Mouse (Mus musculus): ENCODE data around the gene Zfp94. TPM values are rescaled to one million over a fixed set of nuclear protein-coding genes. Genes with fewer than 3 reads are reported as not detected.
"Not testable (repeated sequence)": the region's sequence is repeated elsewhere in the genome, so short reads cannot be mapped to it uniquely, and the experiment has no call there.

Zfp94 gene
- polyA plus RNA-seq, 1 experiment from 2014 or later: 3.2 TPM

GRCm38 (mm10) chr7:24286090-24286489, 30.4 kb downstream of the Zfp94 start:
- Histone ChIP-seq H3K9ac (ENCODE audit: low read depth, low read length) (no peak overlapping the region), H3K4me2 (replicated peaks; ENCODE audit: low read depth) (no peak overlapping the region), H3K4me1 (replicated peaks; ENCODE audit: control insufficient read depth, insufficient read depth, low read length) (no peaks in the 10 kb centered on the region), H3K4me3 (ENCODE audit: low read depth, low read length) (no peak overlapping the region), H3K27me3 (replicated peaks; ENCODE audit: control insufficient read depth, insufficient read depth, low read length) (no peaks in the 10 kb centered on the region), H3K36me3 (ENCODE audit: control insufficient read depth, insufficient read depth) (peaks cover 2% of the 10 kb centered on the region), H3K27ac (ENCODE audit: low read depth, low read length) (no peak overlapping the region), H3K9me3 (ENCODE audit: control insufficient read depth) (no peaks in the 10 kb centered on the region)
- WGBS: 53% methylated on average over 4 of the region's 4 CpGs
- no peak for ATAC-seq
- peak; percentile 48 for TF ChIP-seq CTCF (IDR thresholded peaks at IDR 0.05; ENCODE audit: low read depth)

DNA sequence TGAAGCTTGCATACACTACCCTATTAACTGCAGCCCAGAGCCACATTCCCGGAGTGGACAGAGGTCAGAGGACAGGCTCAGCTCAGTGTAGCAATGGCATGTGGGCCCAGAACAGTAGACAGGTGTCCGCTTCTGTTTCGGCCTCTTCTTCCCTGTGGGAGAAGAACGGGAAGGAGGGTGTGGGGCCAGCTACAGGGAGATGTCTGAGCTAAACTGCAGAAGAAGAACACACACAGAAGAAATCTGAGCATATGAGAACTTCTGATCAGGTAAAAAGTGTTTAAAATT, 35.7 kb downstream of the Zfp94 start:
- Histone ChIP-seq H3K9ac (ENCODE audit: low read depth, low read length) (no peak overlapping the region), H3K9me3 (ENCODE audit: control insufficient read depth) (no peaks in the 10 kb centered on the region), H3K27me3 (replicated peaks; ENCODE audit: control insufficient read depth, insufficient read depth, low read length) (no peaks in the 10 kb centered on the region), H3K4me2 (replicated peaks; ENCODE audit: low read depth) (no peak overlapping the region), H3K4me1 (replicated peaks; ENCODE audit: control insufficient read depth, insufficient read depth, low read length) (no peaks in the 10 kb centered on the region), H3K27ac (ENCODE audit: low read depth, low read length) (no peak overlapping the region), H3K36me3 (ENCODE audit: control insufficient read depth, insufficient read depth) (peaks cover 3% of the 10 kb centered on the region; the same call in 1 of the 2 replicates), H3K4me3 (ENCODE audit: low read depth, low read length) (no peak overlapping the region)
- ATAC-seq: no peak
- TF ChIP-seq CTCF (IDR thresholded peaks at IDR 0.05; ENCODE audit: low read depth): no peak
- WGBS: 53% methylated on average over 4 of the region's 4 CpGs

DNA sequence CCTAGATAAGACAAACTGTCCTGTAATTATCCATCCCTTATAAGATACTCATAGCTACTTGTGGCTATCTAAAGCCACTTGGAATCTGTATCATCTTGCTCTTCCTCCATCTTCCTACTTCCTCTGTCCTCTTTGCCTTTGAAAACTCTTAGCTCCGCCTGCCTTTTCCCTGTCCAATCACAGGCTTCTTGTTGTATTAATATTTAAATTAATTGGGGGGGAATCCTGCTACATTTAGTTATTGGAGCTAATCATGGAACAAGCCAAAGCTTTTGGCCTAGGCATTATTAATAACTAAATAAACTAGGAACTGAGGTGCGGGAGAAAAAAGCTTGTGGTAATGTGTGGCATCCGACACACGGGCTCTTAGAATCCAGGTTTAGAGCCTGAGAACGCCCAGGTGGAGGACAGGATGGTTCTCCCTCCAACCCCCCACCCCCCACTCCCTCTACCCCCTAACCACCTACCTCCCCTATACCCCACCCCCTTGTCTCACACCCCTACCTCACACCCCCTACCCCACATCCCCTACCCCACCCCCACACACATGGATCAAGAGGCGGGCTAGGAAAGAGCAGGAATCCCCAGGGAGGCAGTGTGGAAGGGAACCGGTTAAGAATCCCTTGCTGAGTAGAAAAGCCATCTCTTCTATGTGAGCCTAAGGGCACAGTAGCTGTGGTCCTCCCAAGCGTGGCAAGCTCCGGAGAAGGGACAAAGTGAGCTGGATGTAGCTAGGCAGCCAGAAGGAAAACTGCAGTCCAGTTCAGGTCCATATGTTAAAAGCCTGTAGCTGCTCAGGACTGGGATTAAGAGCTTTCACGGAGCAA, 36.2 kb downstream of the Zfp94 start:
- no peak for ATAC-seq
- H3K9ac ChIP-seq (ENCODE audit: low read depth, low read length): no peak overlapping the region
- H3K4me1 ChIP-seq (replicated peaks; ENCODE audit: control insufficient read depth, insufficient read depth, low read length): no peaks in the 10 kb centered on the region
- no peak overlapping the region for H3K27ac ChIP-seq (ENCODE audit: low read depth, low read length)
- no peaks in the 10 kb centered on the region for H3K9me3 ChIP-seq (ENCODE audit: control insufficient read depth)
- WGBS: 60% methylated on average over 10 of the region's 10 CpGs
- H3K36me3 ChIP-seq (ENCODE audit: control insufficient read depth, insufficient read depth): peaks cover 4% of the 10 kb centered on the region; the same call in 1 of the 2 replicates
- H3K4me2 ChIP-seq (replicated peaks; ENCODE audit: low read depth): no peak overlapping the region
- no peak for TF ChIP-seq CTCF (IDR thresholded peaks at IDR 0.05; ENCODE audit: low read depth)
- H3K4me3 ChIP-seq (ENCODE audit: low read depth, low read length): no peak overlapping the region
- no peaks in the 10 kb centered on the region for H3K27me3 ChIP-seq (replicated peaks; ENCODE audit: control insufficient read depth, insufficient read depth, low read length)

- ATAC-seq; H3K4me3 ChIP-seq (ENCODE audit: low read depth, low read length); H3K27me3 ChIP-seq (replicated peaks; ENCODE audit: control insufficient read depth, insufficient read depth, low read length); H3K27ac ChIP-seq (ENCODE audit: low read depth, low read length); H3K9ac ChIP-seq (ENCODE audit: low read depth, low read length); H3K9me3 ChIP-seq (ENCODE audit: control insufficient read depth); H3K4me1 ChIP-seq (replicated peaks; ENCODE audit: control insufficient read depth, insufficient read depth, low read length); H3K4me2 ChIP-seq (replicated peaks; ENCODE audit: low read depth): not testable (repeated sequence)
- H3K36me3 ChIP-seq (ENCODE audit: control insufficient read depth, insufficient read depth): peaks cover 16% of the 10 kb centered on the region
- 87% methylated on average over 3 of the region's 3 CpGs for WGBS
Measured at GRCm38 (mm10) chr7:24278771-24279170, 37.7 kb downstream of the Zfp94 start.

DNA sequence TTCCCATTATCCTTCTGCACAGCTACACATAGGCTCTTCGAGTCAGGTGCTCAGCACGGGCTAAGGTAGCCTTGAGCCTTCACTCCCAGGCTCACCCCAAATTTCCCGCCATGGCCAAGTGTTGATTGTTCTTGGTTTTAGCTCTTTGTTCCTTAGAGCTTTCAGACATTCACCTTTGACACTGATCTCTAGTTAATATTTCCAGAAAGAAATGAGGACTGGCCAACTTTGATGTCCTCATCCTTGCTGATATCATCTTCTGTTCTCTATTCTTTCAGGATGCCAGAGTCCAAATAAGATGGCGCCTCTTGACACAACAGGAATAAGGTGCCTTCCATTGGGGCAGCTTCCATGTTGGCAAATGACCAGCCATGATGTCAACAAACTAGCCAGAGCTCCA, 42.0 kb downstream of the Zfp94 start:
- Histone ChIP-seq H3K27ac (ENCODE audit: low read depth, low read length) (no peak overlapping the region; the same call in 1 of the 2 replicates), H3K36me3 (ENCODE audit: control insufficient read depth, insufficient read depth) (peaks cover 16% of the 10 kb centered on the region), H3K9ac (ENCODE audit: low read depth, low read length) (no peak overlapping the region), H3K4me3 (ENCODE audit: low read depth, low read length) (no peak overlapping the region), H3K9me3 (ENCODE audit: control insufficient read depth) (no peaks in the 10 kb centered on the region), H3K4me2 (replicated peaks; ENCODE audit: low read depth) (no peak overlapping the region), H3K4me1 (replicated peaks; ENCODE audit: control insufficient read depth, insufficient read depth, low read length) (0 out of 2 replicates have a peak, but pooled peaks cover 4% of the 10 kb centered on the region), H3K27me3 (replicated peaks; ENCODE audit: control insufficient read depth, insufficient read depth, low read length) (no peaks in the 10 kb centered on the region)
- no peak for TF ChIP-seq CTCF (IDR thresholded peaks at IDR 0.05; ENCODE audit: low read depth)
- WGBS: 95% methylated on average over 4 of the region's 4 CpGs
- ATAC-seq: no peak

DNA sequence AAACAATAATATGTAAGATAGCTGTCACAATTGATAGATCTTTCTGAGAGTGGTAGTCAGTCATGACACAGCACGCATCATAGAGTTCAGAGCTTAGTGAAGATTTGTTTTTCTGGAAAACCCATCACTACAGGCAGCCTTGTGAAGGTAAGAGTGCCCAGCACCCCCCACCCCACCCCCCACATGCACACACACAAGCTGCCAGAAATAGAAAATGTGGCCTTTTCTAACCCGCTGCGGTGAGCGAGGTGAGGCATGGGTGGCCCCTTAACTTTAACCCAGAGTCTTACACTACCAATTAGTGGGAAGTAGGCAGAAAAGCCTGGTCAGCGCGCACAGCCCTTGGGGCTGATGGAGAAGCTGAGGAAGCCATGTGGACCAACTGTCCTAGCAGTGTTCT, 45.3 kb downstream of the Zfp94 start:
- H3K36me3 ChIP-seq (ENCODE audit: control insufficient read depth, insufficient read depth): peaks cover 13% of the 10 kb centered on the region
- no peaks in the 10 kb centered on the region for H3K27me3 ChIP-seq (replicated peaks; ENCODE audit: control insufficient read depth, insufficient read depth, low read length)
- no peaks in the 10 kb centered on the region for H3K9me3 ChIP-seq (ENCODE audit: control insufficient read depth)
- TF ChIP-seq CTCF (IDR thresholded peaks at IDR 0.05; ENCODE audit: low read depth): no peak
- H3K27ac ChIP-seq (ENCODE audit: low read depth, low read length): no peak overlapping the region
- 0 out of 2 replicates have a peak, but pooled peaks cover 4% of the 10 kb centered on the region for H3K4me1 ChIP-seq (replicated peaks; ENCODE audit: control insufficient read depth, insufficient read depth, low read length)
- no peak for ATAC-seq
- no peak overlapping the region for H3K4me2 ChIP-seq (replicated peaks; ENCODE audit: low read depth)
- no peak overlapping the region for H3K4me3 ChIP-seq (ENCODE audit: low read depth, low read length)
- no peak overlapping the region for H3K9ac ChIP-seq (ENCODE audit: low read depth, low read length)
- WGBS: 93% methylated on average over 6 of the region's 6 CpGs

Measured in intestine, postnatal 0 days (tissue).